Mouse (Mus musculus) liver, postnatal 0 days (tissue): Measurements from ENCODE around the gene Adra2a.

ENCODE experiments used
- CTCF ChIP-seq: sonication (generic); IDR thresholded peaks from 2 replicates; pipeline ENCODE4 v1.5.1; 2016; ENCODE audit warnings: antibody characterized with exemption, low read depth
- EP300 ChIP-seq: IDR thresholded peaks from 2 replicates; pipeline ENCODE4 v1.6.1; 2016; ENCODE audit warnings: antibody characterized with exemption, low read depth, mild to moderate bottlenecking

- TF ChIP-seq CTCF (no peak), EP300 (no peak)
These were observed 51.8 kb downstream of the Adra2a start for GRCm38 (mm10) chr19:54095716-54096115.
